Mouse (Mus musculus) liver, adult 2 months (tissue): ENCODE measurements around the gene Hectd4. TPM values are rescaled to one million over a fixed set of nuclear protein-coding genes. Genes with fewer than 3 reads are reported as not detected.
"Not testable (repeated sequence)": the region's sequence is repeated elsewhere in the genome, so short reads cannot be mapped to it uniquely, and the experiment has no call there.

Experiments used
- DNase-seq: peaks from one replicate; pipeline ENCODE4 v3.0.0-alpha.2; 2011; ENCODE audit warnings: low read depth, low spot score; ENCODE audit errors: extremely low read depth
- H3K27ac ChIP-seq: fragments of 200-500 bp; replicated peaks from 2 replicates; pipeline ENCODE4 v1.5.1; 2012; ENCODE audit warnings: low read depth, mild to moderate bottlenecking, control low read depth, inconsistent platforms, low read length; ENCODE audit not compliant: insufficient read depth
- H3K27me3 ChIP-seq: fragments of 200-500 bp; 2 replicates; pipeline ENCODE4 v1.6.1; 2012; ENCODE audit warnings: mild to moderate bottlenecking, moderate library complexity, low read length, inconsistent platforms; ENCODE audit not compliant: control insufficient read depth, insufficient read depth
- H3K36me3 ChIP-seq: fragments of 200-500 bp; 2 replicates; pipeline ENCODE4 v1.6.1; 2012; ENCODE audit warnings: low read length, inconsistent platforms; ENCODE audit not compliant: control insufficient read depth, insufficient read depth
- H3K4me1 ChIP-seq: fragments of 200-500 bp; 2 replicates; pipeline ENCODE4 v1.6.1; 2011; ENCODE audit warnings: low read length; ENCODE audit not compliant: control insufficient read depth, insufficient read depth
- H3K4me3 ChIP-seq: fragments of 200-500 bp; 2 replicates; pipeline ENCODE4 v1.5.1; 2011; ENCODE audit warnings: low read depth, mild to moderate bottlenecking, control low read depth, low read length, moderate library complexity; ENCODE audit not compliant: insufficient read depth
- H3K79me2 ChIP-seq: fragments of 200-500 bp; 2 replicates; pipeline ENCODE4 v1.6.1; 2012; ENCODE audit warnings: inconsistent platforms, mild to moderate bottlenecking, low read length, moderate library complexity; ENCODE audit not compliant: control insufficient read depth, insufficient read depth
- H3K9ac ChIP-seq: fragments of 200-500 bp; 2 replicates; pipeline ENCODE4 v1.6.1; 2012; ENCODE audit warnings: low read depth, mild to moderate bottlenecking, control low read depth, inconsistent platforms, low read length
- CTCF ChIP-seq: fragments of 200-500 bp; IDR thresholded peaks from 2 replicates; pipeline ENCODE4 v1.5.1; 2011; ENCODE audit warnings: low read depth, low read length, control low read depth
- POLR2A ChIP-seq: fragments of 200-500 bp; IDR thresholded peaks from 2 replicates; pipeline ENCODE4 v1.6.1; 2011; ENCODE audit warnings: low read length, control low read depth; ENCODE audit not compliant: insufficient read depth; ENCODE audit errors: extremely low read depth
- WGBS: fragments of 180-500 bp; shearing (Covaris S2); methylation state at CpG from one replicate; pipeline ENCODE4 v1.1.7; 2018; 5-methylcytosine and 5-hydroxymethylcytosine counted together
- polyA plus RNA-seq: library from polyadenylated mRNA; depleted of rRNA; stranded (reverse); fragments of >200 nt; gene quantifications from 2 replicates; pipeline ENCODE4 v1.2.3, GENCODE M21; 2012
- total RNA-seq: library from RNA; depleted of rRNA; stranded (reverse); fragments of >200 nt; gene quantifications from 2 replicates; pipeline ENCODE4 v1.2.3, GENCODE M21; 2014

Gene Hectd4
- total and polyA plus RNA-seq, 2 experiments = 7.6 to 9.7 TPM

- Histone ChIP-seq H3K4me1 (no peaks in the 10 kb centered on the region), H3K9ac (no peak overlapping the region)
These were observed 6.8 kb downstream of the Hectd4 start for GRCm38 (mm10) chr5:121226845-121227244.

GRCm38 (mm10) chr5:121227330-121227729 is 7.3 kb downstream of the Hectd4 start:
- not testable (repeated sequence) for H3K27ac ChIP-seq, H3K4me1 ChIP-seq, H3K9ac ChIP-seq

More at GRCm38 (mm10) chr5:121226845-121227244, 6.8 kb downstream of the Hectd4 start:
- WGBS = 93% methylated on average over 4 of the region's 4 CpGs
- H3K27ac ChIP-seq = no peak overlapping the region
- H3K36me3 ChIP-seq = no peaks in the 10 kb centered on the region
- no peak overlapping the region for H3K4me3 ChIP-seq
- DNase-seq = no peak
- no peak for TF ChIP-seq POLR2A
- no peaks in the 10 kb centered on the region for H3K27me3 ChIP-seq
- H3K79me2 ChIP-seq = peaks cover 36% of the 10 kb centered on the region

GRCm38 (mm10) chr5:121229182-121229581 is 9.2 kb downstream of the Hectd4 start:
- Histone ChIP-seq H3K79me2 (peaks cover 45% of the 10 kb centered on the region), H3K4me1 (no peaks in the 10 kb centered on the region), H3K27ac (no peak overlapping the region), H3K36me3 (no peaks in the 10 kb centered on the region), H3K9ac (no peak overlapping the region), H3K4me3 (no peak overlapping the region), H3K27me3 (no peaks in the 10 kb centered on the region)
- no peak for DNase-seq
- TF ChIP-seq POLR2A = no peak
- no peak for TF ChIP-seq CTCF
- 97% methylated on average over 2 of the region's 2 CpGs for WGBS

More at GRCm38 (mm10) chr5:121227330-121227729, 7.3 kb downstream of the Hectd4 start:
- 89% methylated on average over 1 of the region's 1 CpGs for WGBS
- H3K36me3 ChIP-seq, DNase-seq, H3K27me3 ChIP-seq, H3K4me3 ChIP-seq: not testable (repeated sequence)
- H3K79me2 ChIP-seq = peaks cover 39% of the 10 kb centered on the region

GRCm38 (mm10) chr5:121230811-121231210 is 10.8 kb downstream of the Hectd4 start:
- TF ChIP-seq POLR2A (no peak), CTCF (no peak)
- WGBS = 87% methylated on average over 9 of the region's 9 CpGs
- H3K4me3 ChIP-seq = no peak overlapping the region
- DNase-seq = no peak
- no peak overlapping the region for H3K9ac ChIP-seq
- H3K4me1 ChIP-seq = no peaks in the 10 kb centered on the region
- no peaks in the 10 kb centered on the region for H3K27me3 ChIP-seq
- H3K36me3 ChIP-seq = no peaks in the 10 kb centered on the region
- no peak overlapping the region for H3K27ac ChIP-seq
- peaks cover 40% of the 10 kb centered on the region for H3K79me2 ChIP-seq

- Histone ChIP-seq H3K79me2 (peaks cover 34% of the 10 kb centered on the region), H3K36me3 (no peaks in the 10 kb centered on the region), H3K4me1 (no peaks in the 10 kb centered on the region), H3K27me3 (no peaks in the 10 kb centered on the region), H3K27ac (no peak overlapping the region), H3K4me3 (no peak overlapping the region), H3K9ac (no peak overlapping the region)
- TF ChIP-seq POLR2A (no peak), CTCF (no peak)
- no peak for DNase-seq
- WGBS = 95% methylated on average over 1 of the region's 1 CpGs
These were observed 12.8 kb downstream of the Hectd4 start for GRCm38 (mm10) chr5:121232789-121233188.

GRCm38 (mm10) chr5:121233726-121234125 is 13.7 kb downstream of the Hectd4 start:
- no peak overlapping the region for H3K9ac ChIP-seq
- no peak for DNase-seq
- no peak overlapping the region for H3K27ac ChIP-seq
- WGBS = 60% methylated on average over 2 of the region's 2 CpGs
- H3K27me3 ChIP-seq = no peaks in the 10 kb centered on the region
- TF ChIP-seq CTCF = no peak
- TF ChIP-seq POLR2A = no peak
- H3K4me3 ChIP-seq = no peak overlapping the region
- H3K4me1 ChIP-seq = no peaks in the 10 kb centered on the region
- peaks cover 28% of the 10 kb centered on the region for H3K79me2 ChIP-seq
- H3K36me3 ChIP-seq = no peaks in the 10 kb centered on the region
